Mouse (Mus musculus) brain, embryonic 14.5 days (tissue): ENCODE measurements around the gene Mcm7. TPM values are rescaled to one million over a fixed set of nuclear protein-coding genes. Genes with fewer than 3 reads are reported as not detected.

Experiments used
- DNase-seq: peaks from one replicate; pipeline ENCODE4 v3.0.0-alpha.2; 2011; ENCODE audit warnings: low read depth
- CTCF ChIP-seq: fragments of 200-500 bp; IDR thresholded peaks from 2 replicates; pipeline ENCODE4 v1.5.1; 2012; ENCODE audit warnings: inconsistent platforms, mild to moderate bottlenecking, moderate library complexity, borderline replicate concordance; ENCODE audit not compliant: insufficient read depth, insufficient read length; ENCODE audit errors: extremely low read depth
- POLR2A ChIP-seq: fragments of 200-500 bp; IDR thresholded peaks from 2 replicates; pipeline ENCODE4 v1.6.1; 2012; ENCODE audit warnings: mild to moderate bottlenecking, inconsistent platforms, borderline replicate concordance; ENCODE audit not compliant: poor library complexity, insufficient read depth, insufficient read length, severe bottlenecking; ENCODE audit errors: extremely low read depth
- polyA plus RNA-seq: library from polyadenylated mRNA; depleted of rRNA; stranded (reverse); fragments of >200 nt; gene quantifications from 2 replicates; pipeline ENCODE4 v1.2.3, GENCODE M21; 2012; rRNA removed

Mcm7 gene
- polyA plus RNA-seq, 1 experiment = 111 TPM

DNA sequence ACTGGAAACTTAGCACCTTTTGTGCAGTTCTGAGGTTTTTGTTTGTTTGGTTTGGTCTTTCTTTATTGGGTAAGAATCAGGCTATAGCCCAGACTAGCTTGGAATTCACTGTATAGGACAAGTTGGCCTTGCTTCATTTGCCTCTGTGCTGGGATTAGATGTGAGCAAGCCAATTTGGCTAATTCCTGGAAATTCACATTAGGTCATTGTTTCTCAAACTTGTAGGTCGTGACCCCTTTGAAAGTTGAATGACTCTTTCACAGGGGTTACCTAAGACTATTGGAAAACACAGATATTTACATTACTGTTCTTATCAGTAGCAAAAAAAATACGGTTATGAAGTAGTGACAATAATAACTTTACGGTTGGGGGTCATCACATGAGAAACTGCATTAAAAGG, 17.8 kb downstream of the Mcm7 start:
- DNase-seq = no peak
- no peak for TF ChIP-seq POLR2A
- TF ChIP-seq CTCF = no peak

GRCm38 (mm10) chr5:138138585-138138984, 33.6 kb downstream of the Mcm7 start:
- DNase-seq = no peak
- TF ChIP-seq CTCF = no peak
- TF ChIP-seq POLR2A = no peak

- DNase-seq = peak; percentile 60
- TF ChIP-seq POLR2A (no peak), CTCF (peak; percentile 55)
Observed at GRCm38 (mm10) chr5:138137935-138138549, 34.2 kb downstream of the Mcm7 start.

DNA sequence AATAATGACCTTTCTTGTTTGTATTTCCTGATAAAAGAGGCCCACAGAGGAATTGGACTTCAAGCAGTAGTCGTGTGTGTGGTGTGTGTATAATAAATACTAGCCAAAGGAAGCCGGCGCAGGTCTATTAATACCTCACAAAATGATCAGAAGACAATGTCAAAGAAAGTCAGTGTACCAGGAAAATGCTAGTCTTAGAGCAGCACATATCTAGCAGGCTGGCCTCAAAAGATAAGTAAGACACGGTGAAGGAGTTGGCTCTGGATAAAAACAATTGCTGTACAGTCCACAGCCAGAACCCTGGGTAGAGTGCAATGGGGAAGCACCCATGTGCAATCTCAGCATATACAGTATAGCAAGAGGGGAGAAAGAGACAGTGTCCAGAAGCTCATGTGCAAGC, 35.0 kb downstream of the Mcm7 start:
- DNase-seq = no peak
- TF ChIP-seq CTCF (no peak), POLR2A (no peak)

DNA sequence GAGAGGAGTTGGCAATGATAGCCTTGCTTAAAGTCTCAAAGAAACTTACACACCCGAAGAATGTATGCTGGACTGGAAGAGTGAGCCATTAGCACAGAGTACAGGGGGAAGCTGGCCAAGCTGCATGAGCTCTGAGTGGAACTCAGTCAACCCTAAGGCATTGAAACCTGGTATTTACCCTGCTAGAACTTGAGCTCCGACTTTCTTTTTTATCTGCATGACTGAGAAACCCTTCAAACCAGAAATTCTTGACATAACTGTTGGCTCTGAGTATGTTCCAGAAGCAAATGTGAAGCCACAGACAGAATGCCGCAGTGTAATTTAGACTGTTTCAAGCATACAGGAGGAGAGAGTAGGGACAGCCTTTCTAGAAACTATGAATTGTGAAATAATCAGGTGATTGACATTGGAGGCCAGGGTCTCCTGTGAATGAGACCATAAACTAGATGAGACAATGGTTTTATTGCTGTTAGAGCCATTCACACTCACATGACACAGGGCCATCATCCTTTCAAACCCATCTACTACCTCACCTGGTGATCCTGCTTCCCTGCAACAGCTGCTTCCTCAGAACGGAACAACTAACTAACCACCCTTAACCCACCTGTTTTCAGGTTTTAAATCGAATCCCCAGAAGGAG, 39.7 kb downstream of the Mcm7 start:
- TF ChIP-seq POLR2A = no peak
- TF ChIP-seq CTCF = no peak
- no peak for DNase-seq

- TF ChIP-seq POLR2A (no peak), CTCF (no peak)
Observed at GRCm38 (mm10) chr5:138118041-138118440, 54.2 kb downstream of the Mcm7 start.

DNA sequence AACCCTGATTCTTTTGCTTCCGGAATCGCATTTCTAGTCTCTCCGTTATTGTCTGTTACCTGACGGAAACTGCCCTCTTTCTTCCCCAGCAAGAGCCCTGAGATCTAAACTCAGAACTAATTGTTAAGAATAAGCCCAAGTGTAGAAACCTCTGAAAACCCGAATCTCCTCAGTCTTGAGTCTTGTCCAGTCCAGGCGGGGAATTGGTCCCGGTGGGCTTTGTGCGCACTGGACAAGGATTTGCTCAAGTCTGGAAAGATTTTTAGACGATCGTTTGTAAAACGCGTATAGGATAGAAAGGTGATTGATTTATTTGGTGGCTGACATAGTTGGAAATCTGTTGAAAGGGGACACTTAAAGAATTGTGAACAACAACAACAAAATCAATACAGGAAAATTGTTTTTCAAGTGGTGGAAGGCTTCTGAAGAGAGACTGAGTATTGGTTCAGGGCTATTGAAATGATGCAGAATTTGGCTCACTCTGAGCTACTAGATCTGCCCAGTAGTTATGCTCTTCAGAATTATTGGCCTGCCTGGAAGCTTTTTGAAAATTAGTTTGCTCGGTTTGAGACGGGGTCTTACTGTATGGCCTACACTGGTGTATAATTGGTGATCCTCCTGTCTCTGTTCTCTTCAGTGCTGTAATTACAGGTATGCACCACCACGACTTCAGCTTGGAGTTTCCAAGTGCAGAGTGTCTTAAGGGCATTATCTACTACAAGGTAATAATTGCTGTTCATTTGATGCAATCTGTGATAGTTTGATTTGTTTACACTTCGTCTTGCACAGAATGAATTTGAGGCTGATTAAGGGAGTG, 54.8 kb downstream of the Mcm7 start:
- TF ChIP-seq POLR2A (no peak), CTCF (no peak)

More at GRCm38 (mm10) chr5:138118041-138118440, 54.2 kb downstream of the Mcm7 start:
- DNase-seq = no peak

GRCm38 (mm10) chr5:138116255-138117198, 55.7 kb downstream of the Mcm7 start, which contains the start of gene Zscan21:
Gene Zscan21 (plus strand): TSS chr5:138116903.
- TF ChIP-seq CTCF = no peak
- TF ChIP-seq POLR2A = peak; percentile 72; the same call in 1 of the 2 replicates
- DNase-seq = peak; percentile 96

More for the DNA sequence above, 54.8 kb downstream of the Mcm7 start:
- no peak for DNase-seq

Other genes starting within 250 kb of the Mcm7 start
- gene Gjc3, start 209.3 kb downstream of the Mcm7 start, polyA plus RNA-seq = 0.39 and 0.82 TPM in 2 replicates
- 0.08 TPM in 1 of 2 replicates, not detected in the other for gene Azgp1, start 190.9 kb downstream of the Mcm7 start, polyA plus RNA-seq
- gene Smok3a, start 151.2 kb downstream of the Mcm7 start, polyA plus RNA-seq = not detected in 2 replicates
- gene Smok3b, start 151.0 kb downstream of the Mcm7 start, polyA plus RNA-seq = not detected in 2 replicates
- not detected in 2 replicates for gene Smok3c, start 119.2 kb downstream of the Mcm7 start, polyA plus RNA-seq
- gene Zkscan1, start 87.3 kb downstream of the Mcm7 start, polyA plus RNA-seq = 15.8 and 24.1 TPM in 2 replicates
- gene Zscan21, start 55.5 kb downstream of the Mcm7 start, polyA plus RNA-seq = 63.8 and 66.3 TPM in 2 replicates
- 10.3 and 11.9 TPM in 2 replicates for gene Zfp113, start 16.7 kb downstream of the Mcm7 start, polyA plus RNA-seq
- gene Cops6, start 11.4 kb downstream of the Mcm7 start, polyA plus RNA-seq = 134 and 144 TPM in 2 replicates
- gene Ap4m1, start 420 bp downstream of the Mcm7 start, polyA plus RNA-seq = 60.2 and 77.6 TPM in 2 replicates
- 89.7 and 128 TPM in 2 replicates for gene Taf6, start 15.0 kb upstream of the Mcm7 start, polyA plus RNA-seq
- 20.6 and 22.7 TPM in 2 replicates for gene Cnpy4, start 15.1 kb upstream of the Mcm7 start, polyA plus RNA-seq
- 10.3 and 11.8 TPM in 2 replicates for gene Mblac1, start 21.9 kb upstream of the Mcm7 start, polyA plus RNA-seq
- gene Nxpe5, start 53.5 kb upstream of the Mcm7 start, polyA plus RNA-seq = 0.03 and 0.04 TPM in 2 replicates
- 120 and 151 TPM in 2 replicates for gene Lamtor4, start 83.1 kb upstream of the Mcm7 start, polyA plus RNA-seq
- 131 and 172 TPM in 2 replicates for gene BC037034, start 91.6 kb upstream of the Mcm7 start, polyA plus RNA-seq
- gene Gal3st4, start 100.4 kb upstream of the Mcm7 start, polyA plus RNA-seq = 0.58 and 0.63 TPM in 2 replicates
- gene Gm43720, start 107.5 kb upstream of the Mcm7 start, polyA plus RNA-seq = 0.44 and 0.48 TPM in 2 replicates
- gene Gpc2, start 107.6 kb upstream of the Mcm7 start, polyA plus RNA-seq = 564 and 797 TPM in 2 replicates
- 19.6 TPM in 2 replicates for gene Stag3, start 107.8 kb upstream of the Mcm7 start, polyA plus RNA-seq
- 0.06 and 0.25 TPM in 2 replicates for gene Pvrig, start 169.5 kb upstream of the Mcm7 start, polyA plus RNA-seq